Mouse (Mus musculus) heart, embryonic 13.5 days (tissue): Measurements from ENCODE around the gene Camk2d. TPM values are rescaled to one million over a fixed set of nuclear protein-coding genes. Genes with fewer than 3 reads are reported as not detected.

Source experiments
- ATAC-seq: fragments of 200-750 bp; cut with Nextera tagmentation; 2 replicates; pipeline ENCODE4 v1.8.0; 2017; ENCODE audit warnings: moderate TSS enrichment; ENCODE audit not compliant: insufficient number of reproducible peaks, low FRiP score, low TSS enrichment; ENCODE audit errors: extremely low read depth
- H3K27ac ChIP-seq: fragments of 300-500 bp; sonication (generic); replicated peaks from 2 replicates; pipeline ENCODE4 v1.5.1; 2015; ENCODE audit warnings: moderate library complexity, mild to moderate bottlenecking, inconsistent platforms
- H3K27me3 ChIP-seq: fragments of 300-500 bp; sonication (generic); replicated peaks from 2 replicates; pipeline ENCODE4 v1.6.1; 2015; ENCODE audit warnings: mild to moderate bottlenecking, inconsistent platforms
- H3K36me3 ChIP-seq: fragments of 300-500 bp; sonication (generic); 2 replicates; pipeline ENCODE4 v1.6.1; 2015; ENCODE audit warnings: mild to moderate bottlenecking, inconsistent platforms
- H3K4me1 ChIP-seq: fragments of 300-500 bp; sonication (generic); 2 replicates; pipeline ENCODE4 v1.6.1; 2015; ENCODE audit warnings: inconsistent platforms
- H3K4me2 ChIP-seq: fragments of 300-500 bp; sonication (generic); 2 replicates; pipeline ENCODE4 v1.6.1; 2015; ENCODE audit warnings: inconsistent platforms, mild to moderate bottlenecking, moderate library complexity
- H3K4me3 ChIP-seq: fragments of 300-500 bp; sonication (generic); 2 replicates; pipeline ENCODE4 v1.5.1; 2015; ENCODE audit warnings: moderate library complexity, mild to moderate bottlenecking, inconsistent platforms
- H3K9ac ChIP-seq: fragments of 300-500 bp; sonication (generic); 2 replicates; pipeline ENCODE4 v1.6.1; 2015; ENCODE audit warnings: inconsistent platforms, mild to moderate bottlenecking, moderate library complexity
- H3K9me3 ChIP-seq: fragments of 300-500 bp; sonication (generic); 2 replicates; pipeline ENCODE4 v1.6.1; 2016; ENCODE audit warnings: inconsistent platforms
- WGBS: fragments of 180-500 bp; shearing (Covaris S2); methylation state at CpG from one replicate; pipeline ENCODE4 v1.1.7; 2015; ENCODE audit warnings: mixed read lengths; 5-methylcytosine and 5-hydroxymethylcytosine counted together
- polyA plus RNA-seq: library from polyadenylated mRNA; unstranded; fragments of >200 nt; fragmentation: Nextera tagmentation; extraction: Ambion mirVana; gene quantifications from 2 replicates; pipeline ENCODE4 v1.2.1, GENCODE M21; 2015

Camk2d gene
- polyA plus RNA-seq, 1 experiment from 2014 or later, result 87.4 TPM

GRCm38 (mm10) chr3:126667451-126667850, 71.3 kb downstream of the Camk2d start:
- Histone ChIP-seq H3K4me1 (peaks cover 82% of the 10 kb centered on the region), H3K9me3 (no peaks in the 10 kb centered on the region), H3K36me3 (no peaks in the 10 kb centered on the region), H3K27me3 (no peaks in the 10 kb centered on the region), H3K9ac (0 out of 2 replicates have a peak overlapping the region, but pooled peaks have one; percentile 11), H3K4me3 (no peak overlapping the region), H3K4me2 (peak overlapping the region; percentile 37), H3K27ac (peak overlapping the region; percentile 80)
- 35% methylated on average over 7 of the region's 7 CpGs for WGBS
- peak; percentile 54; the same call in 1 of the 2 replicates for ATAC-seq

GRCm38 (mm10) chr3:126668123-126668522, 72.0 kb downstream of the Camk2d start:
- peaks cover 84% of the 10 kb centered on the region for H3K4me1 ChIP-seq
- no peak for ATAC-seq
- no peaks in the 10 kb centered on the region for H3K27me3 ChIP-seq
- H3K27ac ChIP-seq, result peak overlapping the region; percentile 80
- H3K9me3 ChIP-seq, result no peaks in the 10 kb centered on the region
- 50% methylated on average over 3 of the region's 3 CpGs for WGBS
- H3K4me2 ChIP-seq, result peak overlapping the region; percentile 31; the same call in 1 of the 2 replicates
- no peaks in the 10 kb centered on the region for H3K36me3 ChIP-seq
- peak overlapping the region; percentile 59 for H3K9ac ChIP-seq
- no peak overlapping the region for H3K4me3 ChIP-seq

GRCm38 (mm10) chr3:126668692-126669091, 72.6 kb downstream of the Camk2d start:
- Histone ChIP-seq H3K36me3 (no peaks in the 10 kb centered on the region), H3K4me1 (peaks cover 78% of the 10 kb centered on the region), H3K9me3 (no peaks in the 10 kb centered on the region), H3K27me3 (no peaks in the 10 kb centered on the region), H3K4me2 (peak overlapping the region; percentile 31), H3K4me3 (no peak overlapping the region), H3K9ac (peak overlapping the region; percentile 59), H3K27ac (peak overlapping the region; percentile 80)
- WGBS, result 40% methylated on average over 10 of the region's 10 CpGs
- no peak for ATAC-seq

- Histone ChIP-seq H3K27ac (no peak overlapping the region), H3K4me1 (peaks cover 61% of the 10 kb centered on the region), H3K27me3 (no peaks in the 10 kb centered on the region), H3K4me2 (no peak overlapping the region), H3K9ac (no peak overlapping the region), H3K36me3 (no peaks in the 10 kb centered on the region), H3K9me3 (no peaks in the 10 kb centered on the region), H3K4me3 (no peak overlapping the region)
- ATAC-seq, result no peak
- 69% methylated on average over 3 of the region's 3 CpGs for whole genome bisulfite sequencing
Measured at GRCm38 (mm10) chr3:126670413-126670812, 74.3 kb downstream of the Camk2d start.

DNA sequence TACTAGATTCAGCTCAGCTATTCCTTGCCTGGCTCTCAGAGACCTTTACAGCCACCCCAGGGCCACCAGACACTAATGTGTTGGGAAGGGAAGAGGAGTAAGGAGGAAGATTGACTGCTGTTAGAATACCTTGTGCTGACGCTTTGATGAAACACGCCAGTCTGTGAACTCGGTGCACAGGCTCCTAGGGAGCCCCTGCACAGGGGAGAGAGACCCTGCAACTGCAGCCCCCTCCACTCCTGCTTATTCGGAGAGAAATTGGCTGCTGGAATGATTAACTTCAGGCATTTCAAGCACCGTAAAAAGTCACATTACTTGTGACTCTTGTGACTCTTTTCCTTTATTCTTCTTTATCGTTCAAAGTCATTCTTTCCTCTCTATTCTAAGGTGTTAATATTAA, 75.2 kb downstream of the Camk2d start:
- H3K9me3 ChIP-seq, result no peaks in the 10 kb centered on the region
- 55% methylated on average over 6 of the region's 6 CpGs for WGBS
- no peak overlapping the region; the same call in 1 of the 2 replicates for H3K27ac ChIP-seq
- H3K36me3 ChIP-seq, result no peaks in the 10 kb centered on the region
- H3K4me2 ChIP-seq, result no peak overlapping the region
- H3K4me3 ChIP-seq, result no peak overlapping the region
- peaks cover 53% of the 10 kb centered on the region for H3K4me1 ChIP-seq
- ATAC-seq, result no peak
- H3K27me3 ChIP-seq, result no peaks in the 10 kb centered on the region
- no peak overlapping the region for H3K9ac ChIP-seq

- Histone ChIP-seq H3K36me3 (no peaks in the 10 kb centered on the region), H3K4me3 (no peak overlapping the region), H3K27ac (no peak overlapping the region), H3K27me3 (no peaks in the 10 kb centered on the region), H3K4me2 (no peak overlapping the region), H3K9me3 (no peaks in the 10 kb centered on the region), H3K4me1 (peaks cover 38% of the 10 kb centered on the region), H3K9ac (no peak overlapping the region)
- WGBS, result 70% methylated on average over 5 of the region's 5 CpGs
- ATAC-seq, result no peak
Measured at GRCm38 (mm10) chr3:126681051-126681450, 84.9 kb downstream of the Camk2d start.

GRCm38 (mm10) chr3:126681996-126682395, 85.9 kb downstream of the Camk2d start:
- H3K36me3 ChIP-seq, result no peaks in the 10 kb centered on the region
- peak overlapping the region; percentile 34; the same call in 1 of the 2 replicates for H3K27ac ChIP-seq
- 33% methylated on average over 4 of the region's 4 CpGs for WGBS
- H3K27me3 ChIP-seq, result no peaks in the 10 kb centered on the region
- H3K4me3 ChIP-seq, result no peak overlapping the region
- no peak overlapping the region for H3K4me2 ChIP-seq
- no peak overlapping the region for H3K9ac ChIP-seq
- peaks cover 41% of the 10 kb centered on the region for H3K4me1 ChIP-seq
- no peaks in the 10 kb centered on the region for H3K9me3 ChIP-seq
- ATAC-seq, result no peak

GRCm38 (mm10) chr3:126685363-126685762, 89.3 kb downstream of the Camk2d start:
- Histone ChIP-seq H3K36me3 (no peaks in the 10 kb centered on the region), H3K9me3 (no peaks in the 10 kb centered on the region), H3K4me3 (no peak overlapping the region), H3K27ac (no peak overlapping the region), H3K27me3 (no peaks in the 10 kb centered on the region), H3K9ac (no peak overlapping the region), H3K4me2 (no peak overlapping the region), H3K4me1 (peaks cover 36% of the 10 kb centered on the region)
- WGBS, result 45% methylated on average over 5 of the region's 6 CpGs
- ATAC-seq, result no peak

DNA sequence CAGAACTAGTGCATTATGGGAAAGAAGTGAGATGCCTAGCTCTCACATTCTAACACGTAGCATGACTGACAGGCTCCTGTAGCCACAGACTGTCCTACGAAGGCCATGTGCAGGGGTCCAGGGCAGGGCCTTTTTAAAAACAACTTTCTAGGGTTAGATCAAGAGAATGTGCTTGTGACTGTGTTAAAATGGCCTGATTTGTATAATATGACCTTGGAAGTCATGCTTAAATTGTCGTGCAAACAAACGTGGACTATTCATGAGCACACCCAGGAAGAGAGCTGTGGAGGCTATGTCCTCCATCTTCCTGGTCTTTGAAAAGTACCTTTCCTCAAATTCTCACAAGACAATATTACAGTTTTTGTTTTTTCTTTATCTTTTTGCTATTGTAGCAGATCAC, 91.0 kb downstream of the Camk2d start:
- WGBS, result 59% methylated on average over 4 of the region's 4 CpGs
- no peaks in the 10 kb centered on the region for H3K9me3 ChIP-seq
- no peak overlapping the region for H3K4me2 ChIP-seq
- H3K4me3 ChIP-seq, result no peak overlapping the region
- H3K27ac ChIP-seq, result no peak overlapping the region
- peaks cover 28% of the 10 kb centered on the region for H3K4me1 ChIP-seq
- H3K36me3 ChIP-seq, result no peaks in the 10 kb centered on the region
- ATAC-seq, result no peak
- no peak overlapping the region for H3K9ac ChIP-seq
- no peaks in the 10 kb centered on the region for H3K27me3 ChIP-seq

GRCm38 (mm10) chr3:126688516-126688915, 92.4 kb downstream of the Camk2d start:
- Histone ChIP-seq H3K4me2 (no peak overlapping the region), H3K27me3 (no peaks in the 10 kb centered on the region), H3K9me3 (no peaks in the 10 kb centered on the region), H3K9ac (no peak overlapping the region), H3K4me1 (peaks cover 36% of the 10 kb centered on the region), H3K4me3 (no peak overlapping the region), H3K27ac (no peak overlapping the region), H3K36me3 (no peaks in the 10 kb centered on the region)
- no peak for ATAC-seq
- 83% methylated on average over 2 of the region's 2 CpGs for WGBS

GRCm38 (mm10) chr3:126690627-126691505, 94.8 kb downstream of the Camk2d start:
- Histone ChIP-seq H3K4me2 (no peak overlapping the region), H3K27me3 (no peaks in the 10 kb centered on the region), H3K4me1 (peaks cover 56% of the 10 kb centered on the region), H3K9me3 (no peaks in the 10 kb centered on the region), H3K27ac (no peak overlapping the region), H3K36me3 (no peaks in the 10 kb centered on the region), H3K4me3 (no peak overlapping the region), H3K9ac (no peak overlapping the region)
- WGBS, result 81% methylated on average over 13 of the region's 13 CpGs
- ATAC-seq, result no peak

- Histone ChIP-seq H3K27ac (no peak overlapping the region), H3K4me2 (no peak overlapping the region), H3K9ac (no peak overlapping the region), H3K36me3 (no peaks in the 10 kb centered on the region), H3K27me3 (no peaks in the 10 kb centered on the region), H3K9me3 (no peaks in the 10 kb centered on the region), H3K4me1 (peaks cover 55% of the 10 kb centered on the region), H3K4me3 (no peak overlapping the region)
- 77% methylated on average over 2 of the region's 2 CpGs for WGBS
- no peak for ATAC-seq
Measured at GRCm38 (mm10) chr3:126691565-126691964, 95.5 kb downstream of the Camk2d start.
